Mouse (Mus musculus) stomach, postnatal 0 days (tissue): Measurements from ENCODE around the gene Hist1h4a.

ENCODE experiments used
- CTCF ChIP-seq: IDR thresholded peaks from 2 replicates; pipeline ENCODE4 v1.5.1; 2016; ENCODE audit warnings: antibody characterized with exemption, low read depth, mild to moderate bottlenecking, moderate library complexity
- EP300 ChIP-seq: optimal IDR thresholded peaks from 2 replicates; pipeline ENCODE3; 2016; ENCODE audit warnings: antibody characterized with exemption

GRCm38 (mm10) chr13:23763242-23763585 is 2.2 kb upstream of the Hist1h4a start:
- TF ChIP-seq CTCF = no peak
- no peak for TF ChIP-seq EP300
